Mouse (Mus musculus) intestine, embryonic 16.5 days (tissue): ENCODE measurements at regions not wholly inside any gene's neighbourhood (a gene's known extent, or its start where the extent isn't known, plus 50 kb on each side); places are given as distances from the start of the nearest gene placed in this dataset.

Experiments
- ATAC-seq: fragments of 200-750 bp; cut with Nextera tagmentation; 2 replicates; pipeline ENCODE4 v1.8.0; 2017; ENCODE audit warnings: moderate TSS enrichment, moderate library complexity
- H3K27ac ChIP-seq: fragments of 300-500 bp; sonication (generic); 2 replicates; pipeline ENCODE4 v1.5.1; 2014; ENCODE audit warnings: mild to moderate bottlenecking, low read length
- H3K27me3 ChIP-seq: fragments of 300-500 bp; sonication (generic); replicated peaks from 2 replicates; pipeline ENCODE4 v1.6.1; 2014; ENCODE audit warnings: low read length, control low read depth, mixed read lengths; ENCODE audit not compliant: control insufficient read depth, insufficient read depth
- H3K36me3 ChIP-seq: fragments of 300-500 bp; sonication (generic); 2 replicates; pipeline ENCODE4 v1.6.1; 2014; ENCODE audit warnings: low read length, control low read depth; ENCODE audit not compliant: control insufficient read depth, insufficient read depth
- H3K4me1 ChIP-seq: fragments of 300-500 bp; sonication (generic); 2 replicates; pipeline ENCODE4 v1.6.1; 2014; ENCODE audit warnings: low read length, control low read depth, mixed read lengths; ENCODE audit not compliant: control insufficient read depth, insufficient read depth
- H3K4me2 ChIP-seq: fragments of 300-500 bp; sonication (generic); 2 replicates; pipeline ENCODE4 v1.6.1; 2014; ENCODE audit warnings: low read depth, low read length, control low read depth
- H3K4me3 ChIP-seq: fragments of 300-500 bp; sonication (generic); 2 replicates; pipeline ENCODE4 v1.5.1; 2014; ENCODE audit warnings: mild to moderate bottlenecking, low read length
- H3K9ac ChIP-seq: fragments of 300-500 bp; sonication (generic); 2 replicates; pipeline ENCODE4 v1.6.1; 2014; ENCODE audit warnings: low read depth, low read length
- H3K9me3 ChIP-seq: fragments of 300-500 bp; sonication (generic); 2 replicates; pipeline ENCODE4 v1.6.1; 2016; ENCODE audit warnings: low read length, control low read depth; ENCODE audit not compliant: control insufficient read depth
- WGBS: fragments of 180-500 bp; shearing (Covaris S2); extraction: QIAGEN DNeasy Blood & Tissue Kit; methylation state at CpG from one replicate; pipeline ENCODE4 v1.1.7; 2014; 5-methylcytosine and 5-hydroxymethylcytosine counted together

GRCm38 (mm10) chrX:19246777-19247619, 234.1 kb downstream of the Tex13c3 start:
- no peak overlapping the region for H3K27ac ChIP-seq
- no peaks in the 10 kb centered on the region for H3K4me1 ChIP-seq
- no peaks in the 10 kb centered on the region for H3K27me3 ChIP-seq
- no peak for ATAC-seq
- no peak overlapping the region for H3K4me3 ChIP-seq
- 80% methylated on average over 2 of the region's 2 CpGs for WGBS
- H3K9ac ChIP-seq = no peak overlapping the region
- H3K36me3 ChIP-seq = no peaks in the 10 kb centered on the region
- H3K4me2 ChIP-seq = no peak overlapping the region
- H3K9me3 ChIP-seq = no peaks in the 10 kb centered on the region

- H3K9me3 ChIP-seq = no peaks in the 10 kb centered on the region
- no peaks in the 10 kb centered on the region for H3K4me1 ChIP-seq
- H3K27me3 ChIP-seq = no peaks in the 10 kb centered on the region
- H3K27ac ChIP-seq = no peak overlapping the region
- H3K9ac ChIP-seq = peak overlapping the region; percentile 71
- peak overlapping the region; percentile 47 for H3K4me3 ChIP-seq
- no peaks in the 10 kb centered on the region for H3K36me3 ChIP-seq
- peak; percentile 97 for ATAC-seq
- H3K4me2 ChIP-seq = peak overlapping the region; percentile 53
- 12% methylated on average over 17 of the region's 26 CpGs for WGBS
Measured at GRCm38 (mm10) chrX:19237738-19238261, 243.3 kb downstream of the Tex13c3 start.

GRCm38 (mm10) chrX:19237048-19237737, 243.9 kb downstream of the Tex13c3 start:
- H3K4me1 ChIP-seq = no peaks in the 10 kb centered on the region
- whole genome bisulfite sequencing = 19% methylated on average over 30 of the region's 31 CpGs
- H3K27ac ChIP-seq = no peak overlapping the region
- H3K4me2 ChIP-seq = peak overlapping the region; percentile 53
- no peaks in the 10 kb centered on the region for H3K36me3 ChIP-seq
- peak overlapping the region; percentile 47 for H3K4me3 ChIP-seq
- H3K27me3 ChIP-seq = no peaks in the 10 kb centered on the region
- ATAC-seq = peak; percentile 79
- H3K9me3 ChIP-seq = no peaks in the 10 kb centered on the region
- peak overlapping the region; percentile 71 for H3K9ac ChIP-seq

- H3K4me1 ChIP-seq = no peaks in the 10 kb centered on the region
- no peak overlapping the region for H3K4me3 ChIP-seq
- no peaks in the 10 kb centered on the region for H3K36me3 ChIP-seq
- H3K27ac ChIP-seq = no peak overlapping the region
- WGBS = 71% methylated on average over 3 of the region's 3 CpGs
- H3K4me2 ChIP-seq = no peak overlapping the region
- no peaks in the 10 kb centered on the region for H3K9me3 ChIP-seq
- no peak overlapping the region for H3K9ac ChIP-seq
- H3K27me3 ChIP-seq = no peaks in the 10 kb centered on the region
- ATAC-seq = no peak
Measured at GRCm38 (mm10) chrX:19235449-19235848, 245.7 kb downstream of the Tex13c3 start.

- H3K36me3 ChIP-seq = no peaks in the 10 kb centered on the region
- H3K4me1 ChIP-seq = no peaks in the 10 kb centered on the region
- ATAC-seq = no peak
- no peak overlapping the region for H3K9ac ChIP-seq
- no peaks in the 10 kb centered on the region for H3K9me3 ChIP-seq
- H3K4me2 ChIP-seq = no peak overlapping the region
- 79% methylated on average over 3 of the region's 3 CpGs for WGBS
- no peak overlapping the region for H3K27ac ChIP-seq
- H3K27me3 ChIP-seq = no peaks in the 10 kb centered on the region
- H3K4me3 ChIP-seq = no peak overlapping the region
Measured at GRCm38 (mm10) chrX:19231823-19232222, 249.3 kb downstream of the Tex13c3 start.

- H3K36me3 ChIP-seq = no peaks in the 10 kb centered on the region
- no peak for ATAC-seq
- H3K27ac ChIP-seq = no peak overlapping the region
- no peaks in the 10 kb centered on the region for H3K9me3 ChIP-seq
- no peaks in the 10 kb centered on the region for H3K27me3 ChIP-seq
- no peak overlapping the region for H3K9ac ChIP-seq
- no peaks in the 10 kb centered on the region for H3K4me1 ChIP-seq
- no peak overlapping the region for H3K4me3 ChIP-seq
- no peak overlapping the region for H3K4me2 ChIP-seq
Measured at GRCm38 (mm10) chrX:19223336-19223735, 257.8 kb downstream of the Tex13c3 start.

GRCm38 (mm10) chrX:19220785-19221496, 260.2 kb downstream of the Tex13c3 start:
- Histone ChIP-seq H3K36me3 (no peaks in the 10 kb centered on the region), H3K9ac (no peak overlapping the region), H3K4me3 (no peak overlapping the region), H3K27ac (no peak overlapping the region), H3K27me3 (no peaks in the 10 kb centered on the region), H3K4me2 (no peak overlapping the region), H3K9me3 (no peaks in the 10 kb centered on the region), H3K4me1 (no peaks in the 10 kb centered on the region)
- ATAC-seq = peak; percentile 89
- WGBS = 79% methylated on average over 1 of the region's 1 CpGs

- H3K36me3 ChIP-seq = no peaks in the 10 kb centered on the region
- ATAC-seq = no peak
Measured at GRCm38 (mm10) chrX:19219727-19220126, 261.4 kb downstream of the Tex13c3 start.

GRCm38 (mm10) chrX:19219301-19219700, 261.8 kb downstream of the Tex13c3 start:
- H3K4me1 ChIP-seq = no peaks in the 10 kb centered on the region
- 85% methylated on average over 2 of the region's 2 CpGs for WGBS
- no peaks in the 10 kb centered on the region for H3K9me3 ChIP-seq
- no peak for ATAC-seq
- H3K27me3 ChIP-seq = no peaks in the 10 kb centered on the region
- H3K27ac ChIP-seq = no peak overlapping the region
- H3K9ac ChIP-seq = no peak overlapping the region
- no peak overlapping the region for H3K4me3 ChIP-seq
- no peak overlapping the region for H3K4me2 ChIP-seq
- H3K36me3 ChIP-seq = no peaks in the 10 kb centered on the region

More at GRCm38 (mm10) chrX:19219727-19220126, 261.4 kb downstream of the Tex13c3 start:
- Histone ChIP-seq H3K4me1 (no peaks in the 10 kb centered on the region), H3K27me3 (no peaks in the 10 kb centered on the region), H3K4me3 (no peak overlapping the region), H3K4me2 (no peak overlapping the region), H3K9ac (no peak overlapping the region), H3K9me3 (no peaks in the 10 kb centered on the region), H3K27ac (no peak overlapping the region)
- WGBS = 83% methylated on average over 2 of the region's 2 CpGs
